Comparison of ENCODE assay signal across 8 mouse cellular contexts in genomic region chr3:107333381-107334201, GRCm38 (mm10). TPM values are rescaled to one million over a fixed set of nuclear protein-coding genes. Genes with fewer than 3 reads are reported as not detected.
DNase-seq lines count a peak whose midpoint lies in the region; ATAC-seq and TF ChIP-seq lines count a peak whose summit lies in the region.

TSS of gene Rbm15 (minus strand) at chr3:107333673.

- peak within 1 kb of the TSS; percentile 94 for H3K9ac ChIP-seq in embryonic facial prominence, embryonic 15.5 days
- H3K9ac ChIP-seq in limb, embryonic 14.5 days (ENCODE audit: low read depth, low read length, severe bottlenecking) = peak within 1 kb of the TSS; percentile 91
- H3K9ac ChIP-seq in midbrain, postnatal 0 days (replicated peaks; ENCODE audit: low read length, poor library complexity, severe bottlenecking) = peak within 1 kb of the TSS; percentile 84

- no peaks in the 10 kb centered on the region for H3K27me3 ChIP-seq in embryonic facial prominence, embryonic 15.5 days
- H3K27me3 ChIP-seq in limb, embryonic 14.5 days (ENCODE audit: control insufficient read depth, insufficient read depth, low read length) = no peaks in the 10 kb centered on the region
- H3K27me3 ChIP-seq in midbrain, postnatal 0 days (ENCODE audit: insufficient read depth, low read length) = no peaks in the 10 kb centered on the region

- peak within 1 kb of the TSS; percentile 96 for H3K27ac ChIP-seq in bone marrow, adult 2 months (ENCODE audit: control insufficient read depth, insufficient read depth, low read depth, low read length, poor library complexity)
- peak within 1 kb of the TSS; percentile 96 for H3K27ac ChIP-seq in embryonic facial prominence, embryonic 15.5 days (replicated peaks)
- H3K27ac ChIP-seq in limb, embryonic 14.5 days (replicated peaks; ENCODE audit: low read depth, low read length) = peak within 1 kb of the TSS; percentile 96
- peak within 1 kb of the TSS; percentile 91 for H3K27ac ChIP-seq in midbrain, postnatal 0 days (ENCODE audit: low read depth, low read length)

- no peaks in the 10 kb centered on the region for H3K9me3 ChIP-seq in embryonic facial prominence, embryonic 15.5 days (replicated peaks)
- no peaks in the 10 kb centered on the region for H3K9me3 ChIP-seq in limb, embryonic 14.5 days (ENCODE audit: control insufficient read depth, low read length)
- no peaks in the 10 kb centered on the region for H3K9me3 ChIP-seq in midbrain, postnatal 0 days (ENCODE audit: low read length)

- H3K4me2 ChIP-seq in embryonic facial prominence, embryonic 15.5 days (replicated peaks) = peak within 1 kb of the TSS; percentile 92
- peak within 1 kb of the TSS; percentile 93 for H3K4me2 ChIP-seq in limb, embryonic 14.5 days (replicated peaks; ENCODE audit: low read depth, low read length, severe bottlenecking)
- peak within 1 kb of the TSS; percentile 83 for H3K4me2 ChIP-seq in midbrain, postnatal 0 days (ENCODE audit: low read depth, low read length, poor library complexity, severe bottlenecking)

- 0 out of 2 replicates have a peak, but pooled peaks have one; percentile 17 for TF ChIP-seq CTCF in bone marrow, adult 2 months (IDR thresholded peaks at IDR 0.05; ENCODE audit: control insufficient read depth, insufficient read depth, low read length)
- TF ChIP-seq CTCF in midbrain, postnatal 0 days (IDR thresholded peaks at IDR 0.05) = peak; percentile 24

- ATAC-seq in embryonic facial prominence, embryonic 15.5 days (ENCODE audit: insufficient number of reproducible peaks, low FRiP score, low TSS enrichment, low read depth) = peak; percentile 94
- peak; percentile 92 for ATAC-seq in limb, embryonic 14.5 days (ENCODE audit: low FRiP score, low read depth)
- peak; percentile 95 for ATAC-seq in midbrain, postnatal 0 days (ENCODE audit: low FRiP score)

- under 1% methylated on average over 62 of the region's 62 CpGs for WGBS in bone marrow, adult 2 months
- under 1% methylated on average over 62 of the region's 62 CpGs for WGBS in embryonic facial prominence, embryonic 15.5 days
- WGBS in limb, embryonic 14.5 days = under 1% methylated on average over 62 of the region's 62 CpGs
- under 1% methylated on average over 62 of the region's 62 CpGs for WGBS in midbrain, postnatal 0 days

- peak; percentile 63 for TF ChIP-seq POLR2A in bone marrow, adult 2 months (IDR thresholded peaks at IDR 0.05; ENCODE audit: borderline replicate concordance, control insufficient read depth, low read depth, low read length)
- 0 out of 2 replicates have a peak, but pooled peaks have one; percentile 37 for TF ChIP-seq POLR2A in limb, embryonic 14.5 days (IDR thresholded peaks at IDR 0.05; ENCODE audit: borderline replicate concordance, extremely low read depth, insufficient read depth, insufficient read length)

- DNase-seq in 416B (ENCODE audit: low read depth) = peak; percentile 100
- DNase-seq in heart, adult 8-10 months (ENCODE audit: low spot score) = peak; percentile 100
- DNase-seq in kidney, adult 9 months = peak; percentile 100
- peak; percentile 100 for DNase-seq in limb, embryonic 14.5 days (ENCODE audit: low spot score)
- DNase-seq in midbrain, postnatal 0 days (ENCODE audit: low spot score) = peak; percentile 100
- DNase-seq in spleen, postnatal 14 days (ENCODE audit: low spot score in 2 of 2) = peak; percentile 83 to 88

- H3K36me3 ChIP-seq in embryonic facial prominence, embryonic 15.5 days = peaks cover 14% of the 10 kb centered on the region
- H3K36me3 ChIP-seq in limb, embryonic 14.5 days (ENCODE audit: control insufficient read depth, insufficient read depth, low read length) = peaks cover 18% of the 10 kb centered on the region
- peaks cover 9% of the 10 kb centered on the region for H3K36me3 ChIP-seq in midbrain, postnatal 0 days (ENCODE audit: insufficient read depth, low read length)

- H3K4me3 ChIP-seq in bone marrow, adult 2 months (replicated peaks; ENCODE audit: control insufficient read depth, low read depth, low read length) = peak within 1 kb of the TSS; percentile 91
- H3K4me3 ChIP-seq in embryonic facial prominence, embryonic 15.5 days (replicated peaks) = peak within 1 kb of the TSS; percentile 96
- H3K4me3 ChIP-seq in limb, embryonic 14.5 days (replicated peaks; ENCODE audit: low read length) = peak within 1 kb of the TSS; percentile 98
- peak within 1 kb of the TSS; percentile 94 for H3K4me3 ChIP-seq in midbrain, postnatal 0 days (ENCODE audit: low read depth, low read length)

- H3K4me1 ChIP-seq in bone marrow, adult 2 months (ENCODE audit: control insufficient read depth, insufficient read depth, low read length) = peaks cover 2% of the 10 kb centered on the region; the same call in 1 of the 2 replicates
- H3K4me1 ChIP-seq in embryonic facial prominence, embryonic 15.5 days = peaks cover 28% of the 10 kb centered on the region
- H3K4me1 ChIP-seq in limb, embryonic 14.5 days (ENCODE audit: control insufficient read depth, insufficient read depth, low read length) = peaks cover 21% of the 10 kb centered on the region
- H3K4me1 ChIP-seq in midbrain, postnatal 0 days (ENCODE audit: insufficient read depth, low read length) = peaks cover 7% of the 10 kb centered on the region; the same call in 1 of the 2 replicates

RNA-seq across cellular contexts. Expression of gene Rbm15, which starts in this region (rescaled TPM):
- 14.6 and 26.7 TPM in 2 replicates for polyA plus RNA-seq in bone marrow, adult 2 months (2011; ENCODE audit: insufficient read depth, insufficient read length, low replicate concordance, missing spikeins)
- polyA plus RNA-seq in embryonic facial prominence, embryonic 15.5 days (2015; fragmentation: Nextera tagmentation; extraction: Ambion mirVana) = 12.7 and 13.0 TPM in 2 replicates
- total RNA-seq in heart, adult 8-10 months (2022) = 10 to 100 TPM; 21.6 to 23.9 (median 22.4) TPM
- polyA plus RNA-seq in limb, embryonic 14.5 days (2012; rRNA removed) = 6.8 and 6.9 TPM in 2 replicates
- 14.0 and 16.3 TPM in 2 replicates for polyA plus RNA-seq in limb, embryonic 14.5 days (2014; fragmentation: Nextera tagmentation; extraction: Ambion mirVana)
- total RNA-seq in midbrain, postnatal 0 days (2014; rRNA removed) = 17.2 and 23.4 TPM in 2 replicates
- polyA plus RNA-seq in midbrain, postnatal 0 days (2015; fragmentation: Nextera tagmentation; extraction: Ambion mirVana) = 4.9 and 5.7 TPM in 2 replicates

Comparison
In these comparisons a context has a peak if more than half of its experiments do, and no peak if none do; other contexts are left out.
1. Peak in every context shown above with its lines: DNase-seq, ATAC-seq, H3K4me3 ChIP-seq and H3K27ac ChIP-seq.